Mouse (Mus musculus) gastrocnemius, postnatal 10 days (tissue): ENCODE results near the gene Mpp5. TPM values are rescaled to one million over a fixed set of nuclear protein-coding genes. Genes with fewer than 3 reads are reported as not detected.

Experiments used
- DNase-seq: peaks from one replicate; pipeline ENCODE4 v3.0.0; 2021; ENCODE audit warnings: mixed read lengths
- total RNA-seq, 2 experiments: library from RNA; stranded (reverse); gene quantifications; 2 replicates each; pipeline ENCODE4 v1.2.3; 2021

The Mpp5 gene
- total RNA-seq, 2 experiments from 2014 or later: 22.1 to 22.4 TPM

DNA sequence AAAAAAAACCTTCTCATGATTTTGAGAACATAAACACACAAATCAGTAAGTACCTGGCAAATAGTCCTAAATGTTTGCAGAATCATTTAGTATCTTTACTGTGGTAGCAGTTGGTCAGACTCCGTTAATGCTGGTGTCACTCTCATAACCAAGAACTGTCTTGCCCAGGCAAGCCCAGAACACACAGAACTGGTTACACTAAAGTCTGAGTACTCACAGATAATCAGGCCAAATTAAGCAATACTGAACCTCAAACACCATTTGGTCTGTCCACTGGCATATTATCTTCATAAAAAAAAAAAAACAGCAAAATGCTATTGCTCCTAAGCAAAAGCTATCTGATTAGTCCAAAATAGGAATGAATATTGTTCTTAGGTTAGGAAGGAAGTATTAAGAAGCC, 93.7 kb downstream of the Mpp5 start:
- DNase-seq: no peak

DNA sequence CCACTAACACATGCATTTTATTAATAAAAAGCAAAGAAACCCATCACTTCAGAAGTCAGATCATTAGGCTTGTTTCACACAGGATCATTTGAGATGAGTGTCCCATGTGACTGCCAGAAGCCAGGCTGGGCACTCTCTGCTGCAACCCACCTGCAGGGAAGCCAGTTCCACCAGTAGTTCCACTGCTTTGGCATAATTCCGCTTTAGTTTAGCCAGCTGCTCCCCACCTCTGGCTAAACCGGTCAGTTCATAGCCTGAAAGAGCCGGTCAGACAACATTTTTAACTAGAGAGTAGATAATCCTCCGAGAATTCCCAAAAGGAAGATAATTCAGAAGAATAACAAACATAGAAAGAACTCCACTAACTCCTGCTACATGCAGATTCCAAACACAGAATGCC, 99.5 kb downstream of the Mpp5 start:
- DNase-seq: no peak

DNA sequence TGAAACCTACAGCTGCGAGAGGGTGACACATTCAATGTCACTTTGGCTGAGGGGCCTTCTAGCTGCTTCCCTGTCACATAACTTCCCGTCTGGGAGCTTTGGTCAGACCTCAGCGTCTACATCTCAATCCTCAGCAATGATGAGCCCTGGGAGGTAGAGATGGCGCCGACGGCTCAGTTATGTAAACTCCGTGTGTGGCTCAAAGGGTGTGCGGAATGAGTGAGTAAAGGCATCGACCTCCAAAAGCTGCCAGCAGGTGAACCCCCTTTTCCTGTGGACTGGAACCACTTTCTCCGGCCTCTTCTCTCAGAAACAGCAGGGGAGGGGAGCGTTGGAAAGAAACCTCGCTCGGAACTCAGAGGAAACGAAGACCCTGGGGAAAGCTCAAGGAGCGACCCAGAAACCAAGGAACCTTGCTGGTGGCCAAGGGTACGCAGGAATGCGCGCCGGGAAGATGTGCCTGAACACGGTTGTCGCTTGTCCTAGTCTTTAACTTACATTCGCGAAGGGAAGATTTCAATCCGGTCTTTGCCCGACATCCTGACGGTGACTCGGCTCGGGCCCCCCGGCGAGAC, 112.3 kb downstream of the Mpp5 start:
- no peak for DNase-seq

GRCm38 (mm10) chr12:78861496-78862253, 113.0 kb downstream of the Mpp5 start, which contains the start of the genes Atp6v1d and Eif2s1:
Atp6v1d (minus strand) TSS chr12:78861638.
Eif2s1 (plus strand) TSS chr12:78861819.
- DNase-seq: peak; percentile 94

GRCm38 (mm10) chr12:78862254-78862730, 113.6 kb downstream of the Mpp5 start:
- no peak for DNase-seq

GRCm38 (mm10) chr12:78865434-78865833, 116.7 kb downstream of the Mpp5 start:
- DNase-seq: no peak

DNA sequence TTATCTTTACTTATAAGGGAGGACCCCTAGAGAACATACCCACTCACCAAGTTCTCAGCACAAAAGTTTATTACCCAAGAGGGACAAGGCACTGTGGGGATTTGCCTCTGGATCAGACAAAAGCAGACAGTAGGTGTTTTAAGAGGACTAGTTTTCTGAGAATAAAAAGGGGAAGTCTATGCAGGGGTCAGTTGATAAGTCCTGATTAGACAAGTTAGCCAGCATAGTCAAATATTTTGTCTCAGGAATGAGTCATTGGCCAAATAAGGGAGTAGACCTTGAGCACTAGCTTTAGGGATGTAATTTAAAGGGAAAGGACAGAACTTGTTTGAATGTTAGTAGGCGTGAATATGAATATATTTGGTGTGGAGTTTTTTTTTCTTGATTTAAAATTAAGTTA, 119.4 kb downstream of the Mpp5 start:
- DNase-seq: no peak

- no peak for DNase-seq
Observed at GRCm38 (mm10) chr12:78874581-78874980, 125.9 kb downstream of the Mpp5 start.

DNA sequence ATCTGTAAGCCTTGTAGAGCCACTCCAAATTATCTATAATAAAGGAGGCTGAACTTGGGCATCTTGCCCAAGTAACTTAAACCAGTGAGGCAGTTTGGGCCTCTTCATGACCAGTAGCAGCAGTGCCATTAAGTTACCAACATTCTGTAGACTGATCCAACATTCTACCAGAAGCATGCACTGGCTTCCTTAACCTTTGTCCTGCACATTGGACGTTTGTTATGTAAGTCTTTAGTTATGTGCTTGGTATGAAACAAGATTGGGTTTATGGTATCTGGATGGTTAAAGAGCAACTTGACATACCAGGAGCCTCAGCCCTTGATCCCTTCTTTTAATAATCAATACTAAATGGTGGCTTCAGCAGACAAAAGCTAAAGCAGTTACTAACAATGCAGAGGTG, 141.4 kb downstream of the Mpp5 start:
- no peak for DNase-seq

Other genes with a start within 250 kb of the Mpp5 start
- not detected for gene Fam71d, start 57.4 kb upstream of the Mpp5 start, total RNA-seq
- 10 to 100 TPM; 44.2 to 48.0 TPM for gene Atp6v1d, start 112.7 kb downstream of the Mpp5 start, total RNA-seq
- 10 to 100 TPM; 45.9 to 48.7 TPM for gene Eif2s1, start 112.9 kb downstream of the Mpp5 start, total RNA-seq
- gene Plek2, start 158.1 kb downstream of the Mpp5 start, total RNA-seq: under 1 TPM in 1 of 2 experiments, not detected in 1; 0.50 TPM